Mouse (Mus musculus) C2C12 (cell line): ENCODE measurements around the gene Acaa1b.

Source experiments
- CTCF ChIP-seq: IDR thresholded peaks from one replicate; pipeline ENCODE4 v1.5.1; 2011; ENCODE audit not compliant: control insufficient read depth, insufficient read depth, insufficient read length
- MAX ChIP-seq: IDR thresholded peaks from one replicate; pipeline ENCODE4 v1.6.1; 2011; ENCODE audit warnings: mild to moderate bottlenecking, control low read depth
- MYOD1 ChIP-seq: IDR thresholded peaks from one replicate; pipeline ENCODE4 v1.6.1; 2011; ENCODE audit warnings: low read depth; ENCODE audit not compliant: control insufficient read depth, insufficient read length
- MYOG ChIP-seq: IDR thresholded peaks from one replicate; pipeline ENCODE4 v1.6.1; 2011; ENCODE audit not compliant: control insufficient read depth, insufficient read length; ENCODE audit errors: extremely low read depth
- USF1 ChIP-seq: IDR thresholded peaks from one replicate; pipeline ENCODE4 v1.6.1; 2011; ENCODE audit warnings: low read depth, mild to moderate bottlenecking, control low read depth, moderate library complexity

DNA sequence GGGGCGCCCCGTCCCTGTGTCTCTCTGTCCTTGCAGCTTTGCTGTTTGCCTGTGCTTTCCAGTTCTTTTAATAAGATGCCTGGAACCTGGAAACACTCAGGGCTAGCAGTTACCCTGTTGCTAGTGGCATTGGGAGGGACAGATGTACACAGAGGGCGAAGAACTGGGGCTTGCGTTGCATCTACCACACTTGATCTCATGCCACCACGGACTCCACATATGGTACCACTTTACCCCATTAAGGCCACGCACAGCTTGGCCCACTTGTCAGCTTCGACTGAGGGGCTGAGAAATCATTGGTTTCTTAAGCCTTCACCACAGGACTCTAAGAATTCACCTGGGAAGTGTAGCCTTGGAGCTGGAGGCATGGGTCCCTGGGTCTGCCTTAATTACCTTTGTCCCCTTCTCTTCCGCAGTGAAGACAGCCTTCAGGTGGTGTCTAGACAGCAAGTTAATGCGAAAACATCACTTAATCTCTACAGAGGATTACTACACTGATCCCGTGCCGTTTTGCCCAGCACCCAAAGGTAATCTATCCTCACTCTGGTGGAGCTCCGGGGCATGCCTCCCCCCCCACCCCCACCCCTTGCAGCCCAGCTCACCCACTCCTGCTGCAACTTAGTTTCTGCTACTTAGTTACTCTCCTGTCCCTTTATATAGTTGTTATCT, 47.1 kb downstream of the Acaa1b start:
- TF ChIP-seq MYOG (no peak), CTCF (no peak), MAX (no peak), USF1 (no peak), MYOD1 (no peak)
